Mouse (Mus musculus): ENCODE results near the gene Atp2c2.

Atp2c2 gene

GRCm38 (mm10) chr8:119742409-119742808 lies 42.6 kb downstream of the Atp2c2 start:
- no peak for DNase-seq (ENCODE audit: low spot score)

- no peak for DNase-seq (ENCODE audit: low spot score)
These were observed 43.6 kb downstream of the Atp2c2 start for GRCm38 (mm10) chr8:119743291-119744026.

- DNase-seq (ENCODE audit: low spot score) = no peak
These were observed 44.8 kb downstream of the Atp2c2 start for GRCm38 (mm10) chr8:119744604-119745003.

GRCm38 (mm10) chr8:119755238-119756146 lies 55.7 kb downstream of the Atp2c2 start:
- DNase-seq (ENCODE audit: low spot score) = no peak

- no peak for DNase-seq (ENCODE audit: low spot score)
These were observed 56.3 kb downstream of the Atp2c2 start for GRCm38 (mm10) chr8:119756147-119756461.

- DNase-seq (ENCODE audit: low spot score) = no peak
These were observed 56.7 kb downstream of the Atp2c2 start for GRCm38 (mm10) chr8:119756538-119756937.

GRCm38 (mm10) chr8:119761692-119762091 lies 61.9 kb downstream of the Atp2c2 start:
- no peak for DNase-seq (ENCODE audit: low spot score)

GRCm38 (mm10) chr8:119762226-119763220 lies 62.7 kb downstream of the Atp2c2 start:
- no peak for DNase-seq (ENCODE audit: low spot score)

- no peak for DNase-seq (ENCODE audit: low spot score)
These were observed 65.5 kb downstream of the Atp2c2 start for GRCm38 (mm10) chr8:119765311-119765710.

- no peak for DNase-seq (ENCODE audit: low spot score)
These were observed 66.1 kb downstream of the Atp2c2 start for GRCm38 (mm10) chr8:119765761-119766444.

- no peak for DNase-seq (ENCODE audit: low spot score)
These were observed 76.9 kb downstream of the Atp2c2 start for GRCm38 (mm10) chr8:119776668-119777245.

GRCm38 (mm10) chr8:119777765-119778164 lies 78.0 kb downstream of the Atp2c2 start:
- DNase-seq (ENCODE audit: low spot score) = no peak

- peak; percentile 99 for DNase-seq (ENCODE audit: low spot score)
These were observed 78.5 kb downstream of the Atp2c2 start, which contains the start of gene Tldc1 for GRCm38 (mm10) chr8:119778263-119778662. Gene Tldc1, minus strand, starts transcription at chr8:119778416.

- DNase-seq (ENCODE audit: low spot score) = peak; percentile 69
These were observed 79.4 kb downstream of the Atp2c2 start for GRCm38 (mm10) chr8:119779013-119779737.

- no peak for DNase-seq (ENCODE audit: low spot score)
These were observed 80.7 kb downstream of the Atp2c2 start for GRCm38 (mm10) chr8:119780402-119781049.

- no peak for DNase-seq (ENCODE audit: low spot score)
These were observed 81.5 kb downstream of the Atp2c2 start for GRCm38 (mm10) chr8:119781086-119781840.

- no peak for DNase-seq (ENCODE audit: low spot score)
These were observed 82.9 kb downstream of the Atp2c2 start for GRCm38 (mm10) chr8:119782715-119783114.

- no peak for DNase-seq (ENCODE audit: low spot score)
These were observed 83.8 kb downstream of the Atp2c2 start for GRCm38 (mm10) chr8:119783579-119783978.

GRCm38 (mm10) chr8:119784141-119784574 lies 84.3 kb downstream of the Atp2c2 start:
- DNase-seq (ENCODE audit: low spot score) = no peak

Data from layer of hippocampus, adult 9-10 months (tissue).